Mouse (Mus musculus): ENCODE results near the gene Zxdc. TPM values are rescaled to one million over a fixed set of nuclear protein-coding genes. Genes with fewer than 3 reads are reported as not detected.

Zxdc gene
- 10 to 100 TPM; 15.5 to 15.9 TPM for total RNA-seq (2021)
- long read RNA-seq, experiment 1, full-length matches to known transcripts = 20 of 29 reads
- long read RNA-seq, experiment 1, partial matches to known transcripts = 1 of 29 reads
- long read RNA-seq, experiment 1, other reads (novel, unspliced or antisense) = 8 of 29 reads
- long read RNA-seq, experiment 2, full-length matches to known transcripts = 18 of 31 reads
- long read RNA-seq, experiment 2, partial matches to known transcripts = 4 of 31 reads
- long read RNA-seq, experiment 2, other reads (novel, unspliced or antisense) = 9 of 31 reads

DNA sequence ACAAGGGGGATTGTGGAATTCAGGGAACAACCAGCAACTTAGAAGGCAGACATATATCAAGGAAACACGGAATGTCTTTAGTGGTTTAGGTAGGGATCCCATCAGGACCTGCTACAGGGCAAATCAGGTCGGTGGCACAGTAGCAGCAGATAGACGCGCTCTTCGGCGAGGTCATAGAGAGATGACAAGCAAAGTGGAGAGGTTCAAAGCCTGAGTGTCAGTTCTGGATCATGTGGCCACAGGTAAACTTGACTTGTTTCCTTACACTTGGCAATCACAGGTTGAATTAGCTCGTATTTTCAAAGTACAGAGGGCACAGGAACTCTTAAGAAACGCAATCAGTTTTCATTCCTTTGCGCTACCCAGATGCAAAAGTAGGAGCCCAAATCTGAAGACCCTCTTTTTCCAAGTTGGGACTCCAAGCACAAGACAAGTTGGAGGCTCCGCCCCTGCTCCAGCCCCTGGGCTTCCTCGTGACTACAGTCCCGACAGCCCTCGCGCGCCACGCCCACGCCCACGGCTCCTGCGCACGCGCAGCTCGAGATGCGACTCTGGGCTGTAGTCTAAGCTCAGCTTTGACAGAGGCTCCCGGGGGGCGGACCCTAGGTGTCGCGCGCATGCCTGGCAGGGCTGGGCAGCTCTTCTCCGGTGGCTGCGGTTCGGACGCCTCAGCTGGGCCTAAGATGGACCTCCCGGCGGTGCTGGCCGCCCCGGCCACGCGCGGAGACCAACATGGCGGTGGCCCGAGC, at the start of gene Zxdc:
Gene Zxdc, plus strand, starts transcription at position 517 of the 749 bp plus-strand sequence.
- DNase-seq = peak; percentile 100
- intact Hi-C loops (cut with DNase I) = no loop called here
- no peak for TF ChIP-seq CTCF (IDR thresholded peaks at IDR 0.05)

DNA sequence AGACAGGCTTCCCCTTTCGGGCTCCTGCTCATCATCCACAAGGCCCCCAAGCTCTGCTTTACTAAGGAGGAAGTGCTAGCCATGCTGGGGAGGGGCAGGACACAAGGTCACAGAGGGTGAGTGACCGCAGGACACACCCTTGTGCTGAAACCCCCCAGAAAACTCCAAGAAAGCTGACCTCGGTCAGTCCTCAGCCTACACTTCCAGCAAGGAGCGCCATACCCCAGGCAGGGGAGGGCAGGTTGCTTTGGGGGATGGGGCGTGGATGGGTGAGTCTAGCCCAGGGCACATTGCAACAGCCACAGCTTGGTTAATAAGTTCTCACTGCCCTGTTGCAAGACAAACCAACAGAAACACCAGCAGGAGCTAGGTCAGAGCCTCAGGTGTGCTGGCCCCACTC, 48.9 kb upstream of the Zxdc start:
- no peak for DNase-seq
- TF ChIP-seq CTCF (IDR thresholded peaks at IDR 0.05) = no peak
- intact Hi-C loops (cut with DNase I) = loop anchor here (10.0 kb wide), 1 partner anchor 646 kb away; no protein-coding TSS in a partner anchor

More for the DNA sequence above, at the start of gene Zxdc:
- H3K4me3 ChIP-seq = peak within 1 kb of the TSS; percentile 98
- H3K27ac ChIP-seq = peak within 1 kb of the TSS; percentile 93

DNA sequence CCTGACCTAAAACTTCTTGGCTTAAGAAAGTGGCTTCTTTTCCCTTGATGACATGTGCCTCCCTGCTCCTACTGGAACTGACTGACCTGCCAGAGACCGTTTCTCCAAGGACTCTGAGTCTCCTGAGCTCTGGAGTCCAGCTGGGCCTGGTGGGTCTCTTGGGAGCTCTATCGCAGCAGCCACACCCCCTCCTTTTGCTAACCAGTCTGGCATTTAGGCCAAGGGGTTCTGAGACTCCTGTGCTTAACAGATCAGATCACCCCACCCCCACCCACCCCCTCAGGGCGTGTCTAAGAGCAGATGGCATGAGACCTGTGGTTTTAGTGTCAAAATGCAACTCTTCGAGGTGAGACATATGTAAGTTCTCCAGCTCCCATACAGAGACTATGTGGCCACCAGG, 47.5 kb upstream of the Zxdc start:
- no peak overlapping the region for H3K27ac ChIP-seq
- intact Hi-C loops (cut with DNase I) = loop anchor here (10.0 kb wide), 1 partner anchor 647 kb away; no protein-coding TSS in a partner anchor
- H3K4me3 ChIP-seq = no peak overlapping the region
- DNase-seq = no peak
- no peak for TF ChIP-seq CTCF (IDR thresholded peaks at IDR 0.05)

More for the DNA sequence above, 48.9 kb upstream of the Zxdc start:
- H3K4me3 ChIP-seq = no peak overlapping the region
- H3K27ac ChIP-seq = no peak overlapping the region

DNA sequence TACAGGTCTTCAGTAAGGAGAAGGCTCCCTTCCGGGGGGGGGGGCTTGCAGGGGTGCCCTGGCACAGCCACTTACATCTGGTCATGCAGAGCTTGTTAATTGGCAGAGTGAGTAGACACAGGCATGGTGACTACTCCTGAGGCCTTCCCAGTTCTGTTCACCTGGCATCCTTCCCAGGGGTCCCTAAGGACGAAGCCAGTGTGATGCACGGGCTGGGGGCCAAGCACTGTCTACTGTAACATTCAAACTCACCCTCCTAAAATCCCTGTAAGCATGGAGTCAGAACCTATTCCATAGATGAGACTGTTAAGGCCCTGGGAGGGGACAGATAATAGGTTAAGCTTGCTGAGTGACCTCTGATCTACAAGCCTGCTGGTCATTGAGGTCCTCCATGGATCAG, 45.3 kb upstream of the Zxdc start:
- intact Hi-C loops (cut with DNase I) = loop anchor here (10.0 kb wide), 1 partner anchor 649 kb away; no protein-coding TSS in a partner anchor
- Histone ChIP-seq H3K4me3 (no peak overlapping the region), H3K27ac (no peak overlapping the region)
- TF ChIP-seq CTCF (IDR thresholded peaks at IDR 0.05) = no peak
- DNase-seq = peak; percentile 26

DNA sequence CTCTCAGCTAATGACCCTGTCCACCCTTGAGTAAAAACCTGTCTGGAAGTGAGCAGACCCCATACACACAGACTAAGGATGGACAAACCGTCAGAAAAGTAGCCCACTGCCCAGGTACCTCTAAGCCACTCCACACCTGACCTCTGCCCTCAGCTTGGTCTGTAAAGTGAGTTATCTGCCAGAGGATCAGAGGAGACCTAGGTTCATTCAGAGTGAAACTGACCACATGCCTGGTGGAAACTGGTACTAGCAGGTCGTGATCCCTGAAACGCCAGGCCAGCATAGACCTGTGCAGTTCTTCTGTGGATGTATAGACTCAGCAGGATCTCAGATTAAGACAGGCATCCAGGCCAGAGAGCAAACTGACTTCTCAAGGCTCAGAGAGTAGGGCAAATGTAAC, 44.8 kb upstream of the Zxdc start:
- no peak overlapping the region; the same call in 1 of the 2 replicates for H3K4me3 ChIP-seq
- TF ChIP-seq CTCF (IDR thresholded peaks at IDR 0.05) = no peak
- no peak for DNase-seq
- intact Hi-C loops (cut with DNase I) = loop anchor here (10.0 kb wide), 1 partner anchor 650 kb away; no protein-coding TSS in a partner anchor
- no peak overlapping the region for H3K27ac ChIP-seq

DNA sequence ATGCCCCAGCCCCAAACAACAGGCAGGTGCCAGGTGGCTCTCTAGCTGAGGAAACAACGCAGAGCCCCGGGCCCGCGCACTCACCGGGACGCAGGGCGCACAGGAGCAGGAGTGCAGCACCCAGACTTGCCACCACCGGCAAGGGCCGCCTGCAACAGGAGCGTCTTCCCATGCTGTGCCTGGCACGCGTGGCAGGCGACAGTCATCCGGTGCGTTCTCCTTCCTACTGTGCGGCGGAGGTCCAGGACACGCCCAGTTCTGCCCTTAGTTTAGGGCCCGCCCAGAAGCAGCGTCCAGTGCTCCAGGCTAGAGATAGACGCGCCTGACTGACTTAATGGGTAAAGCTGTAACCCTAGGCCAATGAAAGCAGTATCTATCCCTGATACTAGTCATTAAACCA, 44.3 kb upstream of the Zxdc start, which contains the start of gene Chst13:
Gene Chst13, minus strand, starts transcription at position 195 of the 400 bp plus-strand sequence.
- Histone ChIP-seq H3K4me3 (peak within 1 kb of the TSS; percentile 56), H3K27ac (no peak within 1 kb of the TSS)
- TF ChIP-seq CTCF (IDR thresholded peaks at IDR 0.05) = no peak
- DNase-seq = peak; percentile 76
- intact Hi-C loops (cut with DNase I) = loop anchor here (10.0 kb wide), 1 partner anchor 650 kb away; no protein-coding TSS in a partner anchor

DNA sequence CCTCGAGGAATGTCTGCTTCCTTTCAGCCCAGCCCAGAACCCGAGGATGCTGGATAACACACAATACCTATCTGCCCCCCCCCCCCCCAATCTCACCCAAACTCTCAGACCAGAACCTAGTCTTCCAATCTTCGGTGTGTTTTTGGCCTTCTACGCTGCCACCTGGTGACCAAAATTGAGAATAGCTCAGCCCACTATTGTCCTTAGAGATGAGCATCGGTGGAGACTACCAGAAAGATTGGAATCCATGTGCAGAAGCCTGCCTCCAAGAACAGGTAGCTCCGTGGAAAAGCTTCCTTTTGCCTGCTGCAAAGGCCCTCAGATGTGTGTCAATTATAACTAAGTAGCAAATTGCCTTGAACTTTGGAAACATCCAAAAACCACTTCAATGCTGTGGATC, 41.6 kb upstream of the Zxdc start:
- intact Hi-C loops (cut with DNase I) = loop anchor here (10.0 kb wide), 1 partner anchor 653 kb away; no protein-coding TSS in a partner anchor
- Histone ChIP-seq H3K4me3 (no peak overlapping the region), H3K27ac (no peak overlapping the region)
- peak; percentile 53 for TF ChIP-seq CTCF (IDR thresholded peaks at IDR 0.05)
- no peak for DNase-seq

DNA sequence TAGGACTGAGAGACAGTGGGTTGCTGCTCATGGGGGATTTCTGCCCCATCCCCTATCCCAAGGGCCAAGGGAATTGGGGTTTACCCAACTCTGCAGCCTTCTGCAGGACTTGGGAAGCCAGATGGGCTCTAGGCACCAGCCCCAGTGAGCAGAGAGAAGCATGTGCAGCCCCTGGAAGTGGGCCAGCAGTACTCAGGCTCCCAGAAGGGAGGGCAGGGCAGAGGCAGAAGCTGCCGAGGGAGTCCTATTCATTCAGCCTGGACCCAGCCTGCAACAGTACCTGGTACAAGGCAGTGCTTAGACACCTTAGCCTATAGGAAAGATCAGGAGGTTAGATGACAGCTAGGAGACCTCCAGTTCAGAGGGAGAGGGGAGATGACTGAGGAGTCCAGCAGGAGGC, 39.3 kb upstream of the Zxdc start:
- H3K27ac ChIP-seq = no peak overlapping the region
- no peak for TF ChIP-seq CTCF (IDR thresholded peaks at IDR 0.05)
- intact Hi-C loops (cut with DNase I) = loop anchor here (10.0 kb wide), 1 partner anchor 655 kb away; no protein-coding TSS in a partner anchor
- DNase-seq = peak; percentile 66
- H3K4me3 ChIP-seq = no peak overlapping the region

DNA sequence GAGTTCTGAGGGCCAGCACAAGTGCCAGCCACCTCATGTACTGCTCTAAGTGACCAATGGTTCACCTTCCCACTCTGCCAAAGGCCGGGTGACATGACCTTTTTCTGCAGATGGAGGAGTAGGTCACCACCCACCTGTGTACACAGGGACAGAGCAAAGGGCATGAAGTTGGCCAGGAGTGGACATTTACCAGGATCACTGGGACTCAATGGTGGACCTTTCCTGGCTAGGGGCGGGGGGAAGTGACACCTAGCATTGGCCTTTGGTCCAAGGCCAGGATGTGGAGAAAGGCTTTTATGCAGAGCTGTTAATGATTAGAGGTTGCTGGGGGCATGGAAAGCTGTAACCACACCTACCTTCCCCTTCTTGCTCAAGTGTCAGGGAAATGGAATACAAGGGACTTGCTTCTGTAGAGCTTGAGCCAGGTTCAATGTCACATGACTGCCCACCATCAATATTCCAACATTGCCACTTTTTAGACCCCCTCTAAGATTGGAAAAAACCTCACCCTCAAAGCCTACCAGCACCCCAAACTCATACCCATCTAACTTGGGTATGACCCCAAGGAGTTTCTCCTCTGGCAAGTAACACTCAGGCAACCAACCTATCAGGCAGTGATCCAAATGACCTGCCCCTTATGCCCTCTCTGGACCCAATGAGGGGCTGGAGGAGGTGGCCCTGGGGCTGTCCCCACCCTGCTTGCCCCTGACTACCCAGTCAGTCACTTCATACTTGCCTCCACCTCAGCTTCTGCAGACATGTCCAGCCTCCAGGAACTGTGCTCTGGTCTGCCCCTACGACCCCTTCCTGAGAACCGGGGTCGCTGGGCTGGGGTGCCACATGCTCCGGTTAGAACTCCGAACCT, 36.5 kb upstream of the Zxdc start, which contains the start of gene Uroc1:
Gene Uroc1, plus strand, starts transcription at position 724 of the 865 bp plus-strand sequence.
- no peak for DNase-seq
- H3K27ac ChIP-seq = no peak within 1 kb of the TSS
- no peak within 1 kb of the TSS for H3K4me3 ChIP-seq
- intact Hi-C loops (cut with DNase I) = no loop called here
- TF ChIP-seq CTCF (IDR thresholded peaks at IDR 0.05) = no peak

DNA sequence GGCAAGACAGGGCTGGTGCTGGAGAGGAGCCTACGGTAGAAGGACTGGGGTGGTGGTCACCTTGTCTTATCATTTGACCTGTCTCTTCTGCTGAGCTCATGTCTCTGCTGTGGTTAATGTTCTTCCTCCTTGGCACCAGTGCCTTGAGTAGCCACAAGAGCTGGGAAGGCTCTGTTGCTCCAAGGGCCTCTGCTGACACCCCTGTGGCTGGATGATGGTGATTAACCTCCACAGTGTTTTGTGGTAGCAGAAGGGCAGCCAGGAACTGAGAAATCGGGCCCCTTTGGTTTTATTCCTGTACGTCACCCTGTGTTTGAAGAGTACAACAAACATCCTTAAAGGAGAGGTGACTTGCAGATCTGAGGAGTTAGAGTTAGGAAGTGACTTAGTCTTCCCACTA, 35.0 kb upstream of the Zxdc start:
- Histone ChIP-seq H3K4me3 (no peak overlapping the region), H3K27ac (no peak overlapping the region)
- DNase-seq = no peak
- intact Hi-C loops (cut with DNase I) = no loop called here
- TF ChIP-seq CTCF (IDR thresholded peaks at IDR 0.05) = no peak

DNA sequence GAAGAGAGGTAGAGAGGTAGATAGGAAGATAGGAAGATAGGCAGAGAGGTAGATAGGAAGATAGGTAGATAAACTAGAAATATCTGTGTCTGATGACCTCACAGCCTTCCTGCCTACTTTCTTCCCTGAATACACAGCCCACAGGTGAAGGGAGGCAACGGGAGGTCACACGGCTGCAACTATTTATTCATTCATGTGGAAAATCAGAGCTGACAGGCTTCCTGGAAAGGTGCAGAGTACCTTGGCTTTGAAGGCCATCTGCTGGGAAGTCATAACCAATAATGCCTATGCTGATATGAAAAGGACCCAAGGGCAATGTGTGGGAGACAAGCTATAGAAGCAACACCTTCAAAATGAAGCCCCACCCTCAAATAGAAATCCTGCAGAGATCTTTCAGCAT, 26.9 kb upstream of the Zxdc start:
- TF ChIP-seq CTCF (IDR thresholded peaks at IDR 0.05) = no peak
- intact Hi-C loops (cut with DNase I) = no loop called here
- Histone ChIP-seq H3K4me3 (no peak overlapping the region), H3K27ac (no peak overlapping the region)
- DNase-seq = no peak

DNA sequence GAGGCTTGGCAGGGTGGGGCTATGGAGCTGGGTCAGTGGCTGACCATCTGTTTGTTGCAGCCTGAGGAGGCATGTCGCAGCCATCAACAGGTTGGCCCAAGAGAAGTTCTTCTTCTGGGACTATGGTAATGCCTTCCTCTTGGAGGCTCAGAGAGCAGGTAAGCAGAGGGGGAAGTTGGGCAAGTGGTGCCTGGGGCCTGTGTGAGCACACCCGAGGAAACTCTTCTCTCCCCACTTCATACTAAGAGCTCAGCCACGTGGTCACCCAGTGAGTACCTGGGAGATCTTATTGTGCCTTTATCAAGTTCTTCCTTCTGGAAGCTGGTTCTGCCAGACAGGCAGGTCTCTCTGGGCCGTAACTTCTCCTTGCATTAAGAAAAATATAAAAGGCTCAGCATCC, 22.1 kb upstream of the Zxdc start:
- no peak overlapping the region for H3K4me3 ChIP-seq
- TF ChIP-seq CTCF (IDR thresholded peaks at IDR 0.05) = no peak
- no peak overlapping the region for H3K27ac ChIP-seq
- no peak for DNase-seq
- intact Hi-C loops (cut with DNase I) = no loop called here
